Mouse (Mus musculus) hindbrain, embryonic 16.5 days (tissue): ENCODE results near the gene Shq1. TPM values are rescaled to one million over a fixed set of nuclear protein-coding genes. Genes with fewer than 3 reads are reported as not detected.
A peak's percentile ranks its signal among the peaks of the same experiment; 100 is the strongest.

ENCODE experiments used
- ATAC-seq: fragments of 200-750 bp; cut with Nextera tagmentation; 2 replicates; pipeline ENCODE4 v1.8.0; 2017; ENCODE audit warnings: moderate TSS enrichment, moderate library complexity
- H3K27ac ChIP-seq: fragments of 300-500 bp; sonication (generic); 2 replicates; pipeline ENCODE4 v1.5.1; 2014; ENCODE audit warnings: low read depth, mild to moderate bottlenecking, control low read depth, low read length, moderate library complexity
- H3K27me3 ChIP-seq: fragments of 300-500 bp; sonication (generic); replicated peaks from 2 replicates; pipeline ENCODE4 v1.6.1; 2014; ENCODE audit warnings: low read length; ENCODE audit not compliant: control insufficient read depth, insufficient read depth
- H3K36me3 ChIP-seq: fragments of 300-500 bp; sonication (generic); 2 replicates; pipeline ENCODE4 v1.6.1; 2014; ENCODE audit warnings: mild to moderate bottlenecking, low read length, moderate library complexity, mixed read lengths; ENCODE audit not compliant: control insufficient read depth, insufficient read depth
- H3K4me1 ChIP-seq: fragments of 300-500 bp; sonication (generic); 2 replicates; pipeline ENCODE4 v1.6.1; 2014; ENCODE audit warnings: low read depth, low read length; ENCODE audit not compliant: control insufficient read depth, insufficient read depth
- H3K4me2 ChIP-seq: fragments of 300-500 bp; sonication (generic); 2 replicates; pipeline ENCODE4 v1.6.1; 2014; ENCODE audit warnings: mild to moderate bottlenecking, low read length, control low read depth, moderate library complexity
- H3K4me3 ChIP-seq: fragments of 300-500 bp; sonication (generic); 2 replicates; pipeline ENCODE4 v1.5.1; 2014; ENCODE audit warnings: mild to moderate bottlenecking, low read length, control low read depth, moderate library complexity
- H3K9ac ChIP-seq: fragments of 300-500 bp; sonication (generic); 2 replicates; pipeline ENCODE4 v1.6.1; 2014; ENCODE audit warnings: low read depth, mild to moderate bottlenecking, control low read depth, low read length, moderate library complexity
- H3K9me3 ChIP-seq: fragments of 300-500 bp; sonication (generic); 2 replicates; pipeline ENCODE4 v1.6.1; 2014; ENCODE audit warnings: mild to moderate bottlenecking, low read length, moderate library complexity; ENCODE audit not compliant: control insufficient read depth
- WGBS: fragments of 180-500 bp; shearing (Covaris S2); extraction: QIAGEN DNeasy Blood & Tissue Kit; methylation state at CpG from one replicate; pipeline ENCODE4 v1.1.7; 2014; 5-methylcytosine and 5-hydroxymethylcytosine counted together
- polyA plus RNA-seq: library from polyadenylated mRNA; unstranded; fragments of >200 nt; fragmentation: Nextera tagmentation; extraction: Ambion mirVana; gene quantifications from 2 replicates; pipeline ENCODE4 v1.2.1, GENCODE M21; 2015

Gene Shq1
- polyA plus RNA-seq, 1 experiment from 2014 or later: 8.9 TPM

DNA sequence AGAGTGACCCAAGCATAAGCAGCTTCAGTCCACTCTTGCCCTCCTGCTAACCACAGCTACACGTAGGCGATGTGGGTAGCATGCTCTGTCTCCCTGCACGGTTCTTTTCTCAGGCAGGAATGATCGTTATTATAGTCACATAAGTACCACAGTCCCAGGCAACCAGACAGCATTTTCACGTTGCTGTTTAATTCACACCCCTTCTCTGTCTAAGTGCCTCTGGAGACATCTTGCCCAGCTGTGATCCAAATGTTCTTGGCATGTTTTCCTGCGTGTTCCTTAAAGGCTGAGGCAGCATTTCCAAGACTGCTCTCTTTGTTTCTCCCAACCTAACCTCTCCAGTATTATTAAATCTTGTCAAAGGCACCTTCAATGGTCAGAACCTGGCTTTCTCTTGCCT, 67.3 kb downstream of the Shq1 start:
- Histone ChIP-seq H3K9me3 (no peaks in the 10 kb centered on the region), H3K36me3 (no peaks in the 10 kb centered on the region), H3K4me3 (no peak overlapping the region), H3K9ac (no peak overlapping the region), H3K27me3 (no peaks in the 10 kb centered on the region), H3K27ac (no peak overlapping the region), H3K4me1 (no peaks in the 10 kb centered on the region), H3K4me2 (no peak overlapping the region)
- WGBS: 58% methylated on average over 6 of the region's 6 CpGs
- no peak for ATAC-seq

DNA sequence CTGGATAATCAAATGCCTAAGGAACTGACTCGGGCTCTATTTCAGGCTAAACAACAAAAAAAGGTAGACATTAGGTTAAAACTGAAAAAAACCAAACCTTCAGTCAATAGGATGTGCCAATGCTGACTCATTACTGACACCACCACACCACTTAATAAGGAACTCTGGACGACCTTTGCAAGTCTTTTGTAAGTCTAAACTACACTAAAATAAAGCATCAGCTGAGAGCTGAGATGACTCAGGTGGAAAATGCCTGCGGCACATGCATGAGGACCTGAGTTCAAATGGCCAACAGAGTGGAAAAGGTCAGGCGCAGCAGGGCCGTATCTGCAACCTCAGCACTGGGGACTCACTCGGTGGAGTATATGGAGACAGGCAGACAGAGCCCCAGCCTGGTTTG, 69.3 kb downstream of the Shq1 start:
- 88% methylated on average over 6 of the region's 6 CpGs for whole genome bisulfite sequencing
- no peak overlapping the region for H3K9ac ChIP-seq
- H3K36me3 ChIP-seq: no peaks in the 10 kb centered on the region
- no peaks in the 10 kb centered on the region for H3K27me3 ChIP-seq
- no peaks in the 10 kb centered on the region for H3K4me1 ChIP-seq
- H3K27ac ChIP-seq: no peak overlapping the region
- ATAC-seq: no peak
- H3K4me3 ChIP-seq: no peak overlapping the region
- no peaks in the 10 kb centered on the region for H3K9me3 ChIP-seq
- H3K4me2 ChIP-seq: no peak overlapping the region

DNA sequence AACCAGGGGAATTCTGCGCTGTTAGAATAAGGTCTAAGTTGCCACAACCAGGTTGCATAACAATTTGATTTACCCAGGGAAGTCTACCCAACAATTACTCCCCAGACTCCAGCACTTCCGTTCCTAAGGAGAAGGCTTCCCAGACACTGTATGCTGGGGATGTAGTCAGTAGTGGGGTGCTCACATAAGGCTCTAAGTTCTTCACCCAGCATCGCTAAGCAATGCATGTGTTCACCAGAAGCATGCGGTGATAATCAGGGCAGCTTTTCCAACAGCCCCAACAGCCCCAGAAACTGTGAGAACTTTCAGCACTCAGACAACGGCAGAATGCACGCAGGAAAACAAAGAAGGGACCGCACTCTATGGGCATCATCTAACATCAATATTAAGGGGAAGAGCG, 77.1 kb downstream of the Shq1 start:
- Histone ChIP-seq H3K9me3 (no peaks in the 10 kb centered on the region), H3K27ac (no peak overlapping the region), H3K4me1 (no peaks in the 10 kb centered on the region), H3K9ac (no peak overlapping the region), H3K36me3 (no peaks in the 10 kb centered on the region), H3K4me2 (no peak overlapping the region), H3K27me3 (no peaks in the 10 kb centered on the region), H3K4me3 (no peak overlapping the region)
- WGBS: 36% methylated on average over 8 of the region's 8 CpGs
- no peak for ATAC-seq

DNA sequence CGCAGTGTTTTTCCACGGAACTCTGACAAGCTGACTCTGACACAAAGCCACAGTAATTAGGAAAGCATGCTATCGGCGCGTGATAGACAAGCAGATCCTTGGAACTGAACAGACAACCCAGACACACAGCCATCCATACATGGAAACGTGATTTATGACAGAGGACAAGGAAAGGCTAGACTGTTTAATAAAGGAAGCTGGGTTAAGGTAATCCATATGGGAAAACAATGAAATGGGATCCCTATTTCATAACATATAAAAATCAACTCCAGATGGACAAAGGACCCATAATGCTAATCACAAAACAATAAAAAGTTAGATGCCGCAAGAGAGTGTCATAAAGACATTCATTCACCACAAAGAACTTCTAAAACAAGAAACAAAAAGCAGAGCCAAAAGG, 78.0 kb downstream of the Shq1 start:
- no peak for ATAC-seq
- WGBS: 39% methylated on average over 7 of the region's 7 CpGs

DNA sequence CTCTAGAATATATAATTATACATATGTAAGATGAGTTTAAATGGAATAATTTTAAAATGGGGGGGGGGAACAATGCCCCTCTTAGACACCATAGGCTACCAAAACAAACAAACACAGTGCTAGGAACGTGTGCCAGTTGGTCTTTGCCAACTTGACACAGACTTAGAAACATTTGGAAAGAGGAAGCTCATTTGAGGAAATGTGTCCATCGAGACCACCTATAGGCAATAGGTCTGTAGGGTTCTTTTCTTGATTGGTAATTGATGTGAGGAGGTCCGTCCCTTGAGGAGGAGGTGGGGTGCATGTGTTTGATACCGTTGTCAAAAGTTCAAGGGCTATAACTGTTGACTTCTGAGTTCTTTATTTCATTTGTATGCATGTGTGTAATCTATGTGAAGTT, 80.4 kb downstream of the Shq1 start:
- Histone ChIP-seq H3K9ac (no peak overlapping the region), H3K4me1 (no peaks in the 10 kb centered on the region), H3K27ac (no peak overlapping the region), H3K27me3 (no peaks in the 10 kb centered on the region), H3K4me3 (no peak overlapping the region), H3K4me2 (no peak overlapping the region), H3K9me3 (no peaks in the 10 kb centered on the region), H3K36me3 (no peaks in the 10 kb centered on the region)
- no peak for ATAC-seq
- 84% methylated on average over 4 of the region's 4 CpGs for WGBS

More for the DNA sequence above, 78.0 kb downstream of the Shq1 start:
- Histone ChIP-seq H3K27ac (no peak overlapping the region), H3K4me3 (no peak overlapping the region), H3K36me3 (no peaks in the 10 kb centered on the region), H3K4me2 (no peak overlapping the region), H3K27me3 (no peaks in the 10 kb centered on the region), H3K4me1 (no peaks in the 10 kb centered on the region), H3K9me3 (no peaks in the 10 kb centered on the region), H3K9ac (no peak overlapping the region)

DNA sequence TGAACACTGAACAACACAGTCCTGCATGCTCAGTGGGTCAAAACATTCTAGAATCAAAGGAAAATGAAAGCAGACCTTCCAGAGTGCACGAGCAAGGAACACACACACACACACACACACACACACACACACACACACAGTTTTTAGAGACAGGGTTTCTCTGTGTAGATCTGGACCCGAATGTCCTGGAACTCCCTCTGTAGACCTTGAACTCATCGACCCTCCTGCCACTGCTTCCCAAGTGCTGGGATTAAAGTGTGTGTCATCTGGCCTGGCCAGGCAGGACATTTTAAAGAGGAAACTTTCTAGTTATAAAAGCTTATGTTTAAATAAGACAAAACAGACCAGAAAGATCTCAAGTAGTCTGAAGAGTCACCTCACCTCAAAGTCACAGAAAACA, 82.1 kb downstream of the Shq1 start:
- Histone ChIP-seq H3K36me3 (no peaks in the 10 kb centered on the region), H3K9me3 (no peaks in the 10 kb centered on the region), H3K4me1 (no peaks in the 10 kb centered on the region), H3K27me3 (peaks cover 1% of the 10 kb centered on the region; the same call in 1 of the 2 replicates), H3K4me2 (no peak overlapping the region), H3K27ac (no peak overlapping the region), H3K9ac (no peak overlapping the region), H3K4me3 (no peak overlapping the region)
- 74% methylated on average over 3 of the region's 3 CpGs for WGBS
- ATAC-seq: no peak

DNA sequence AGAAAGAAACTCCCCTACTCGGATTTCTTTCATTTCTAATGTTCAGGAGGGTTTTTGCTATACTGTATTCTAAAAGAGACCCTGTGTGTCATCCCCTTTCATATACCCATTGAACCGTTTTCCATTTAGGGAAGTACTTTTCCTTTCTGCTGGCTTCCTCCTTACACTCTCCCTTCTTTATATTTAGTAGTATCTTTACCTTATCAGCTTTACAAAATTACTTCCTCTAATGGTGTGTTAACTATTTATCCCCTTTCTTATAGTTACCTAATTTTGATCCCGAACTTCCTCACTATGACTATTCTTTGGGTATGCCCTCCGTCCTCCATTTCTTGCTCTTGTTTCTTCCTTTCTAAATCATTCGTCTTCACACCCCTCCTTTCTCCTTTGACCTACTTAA, 84.2 kb downstream of the Shq1 start:
- Histone ChIP-seq H3K27me3 (peaks cover 3% of the 10 kb centered on the region; the same call in 1 of the 2 replicates), H3K4me2 (no peak overlapping the region), H3K9me3 (no peaks in the 10 kb centered on the region), H3K9ac (no peak overlapping the region), H3K4me1 (peaks cover 1% of the 10 kb centered on the region; the same call in 1 of the 2 replicates), H3K27ac (no peak overlapping the region), H3K4me3 (no peak overlapping the region), H3K36me3 (no peaks in the 10 kb centered on the region)
- whole genome bisulfite sequencing: 94% methylated on average over 5 of the region's 5 CpGs
- no peak for ATAC-seq

DNA sequence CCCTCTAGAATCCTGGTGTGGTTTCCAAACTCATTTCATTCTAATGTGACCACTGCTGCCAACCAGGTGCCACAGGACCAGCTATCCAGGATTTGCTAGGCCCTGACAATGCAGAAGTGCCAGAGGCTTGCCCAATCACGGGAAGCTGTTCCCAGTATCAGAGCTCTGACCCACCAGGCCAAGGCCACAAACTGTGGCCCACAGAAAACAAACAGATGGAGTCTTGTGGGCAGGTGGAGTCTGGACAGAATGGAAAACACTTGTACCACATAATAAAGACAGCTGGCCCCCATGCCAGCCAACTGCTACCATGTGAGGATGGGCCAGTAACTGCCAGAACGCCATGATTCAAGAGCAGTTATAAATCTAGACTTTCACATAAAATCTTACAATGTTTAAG, 89.0 kb downstream of the Shq1 start:
- H3K4me3 ChIP-seq: no peak overlapping the region
- peaks cover 3% of the 10 kb centered on the region; the same call in 1 of the 2 replicates for H3K27me3 ChIP-seq
- no peaks in the 10 kb centered on the region for H3K36me3 ChIP-seq
- no peak overlapping the region for H3K9ac ChIP-seq
- H3K27ac ChIP-seq: no peak overlapping the region
- no peak for ATAC-seq
- H3K4me1 ChIP-seq: peaks cover 5% of the 10 kb centered on the region; the same call in 1 of the 2 replicates
- 60% methylated on average over 2 of the region's 2 CpGs for WGBS
- no peaks in the 10 kb centered on the region for H3K9me3 ChIP-seq
- H3K4me2 ChIP-seq: no peak overlapping the region

DNA sequence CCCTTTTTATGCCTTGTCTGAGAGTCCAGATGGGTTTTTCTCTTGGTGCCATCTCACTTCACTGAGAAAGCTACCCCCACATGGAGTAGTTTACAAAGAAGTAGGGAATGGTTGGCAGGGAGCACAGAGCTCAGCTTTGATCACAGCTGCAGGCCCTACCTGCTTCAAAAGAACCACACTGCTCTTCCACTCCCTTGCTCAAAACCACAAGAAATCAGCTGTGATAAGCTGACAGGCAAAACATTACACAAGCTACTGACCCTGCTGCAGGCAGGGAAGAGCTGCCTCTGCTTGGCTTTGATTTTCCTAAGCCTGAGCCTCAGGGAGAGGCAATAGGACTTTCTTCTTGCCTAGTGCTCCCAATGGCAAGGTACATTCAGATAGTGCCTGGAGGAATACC, 89.9 kb downstream of the Shq1 start:
- Histone ChIP-seq H3K4me3 (no peak overlapping the region), H3K9ac (peak overlapping the region; percentile 2; the same call in 1 of the 2 replicates), H3K36me3 (no peaks in the 10 kb centered on the region), H3K4me2 (no peak overlapping the region), H3K27ac (no peak overlapping the region), H3K27me3 (peaks cover 3% of the 10 kb centered on the region; the same call in 1 of the 2 replicates), H3K9me3 (no peaks in the 10 kb centered on the region), H3K4me1 (peaks cover 5% of the 10 kb centered on the region; the same call in 1 of the 2 replicates)
- ATAC-seq: no peak; the same call in 1 of the 2 replicates

DNA sequence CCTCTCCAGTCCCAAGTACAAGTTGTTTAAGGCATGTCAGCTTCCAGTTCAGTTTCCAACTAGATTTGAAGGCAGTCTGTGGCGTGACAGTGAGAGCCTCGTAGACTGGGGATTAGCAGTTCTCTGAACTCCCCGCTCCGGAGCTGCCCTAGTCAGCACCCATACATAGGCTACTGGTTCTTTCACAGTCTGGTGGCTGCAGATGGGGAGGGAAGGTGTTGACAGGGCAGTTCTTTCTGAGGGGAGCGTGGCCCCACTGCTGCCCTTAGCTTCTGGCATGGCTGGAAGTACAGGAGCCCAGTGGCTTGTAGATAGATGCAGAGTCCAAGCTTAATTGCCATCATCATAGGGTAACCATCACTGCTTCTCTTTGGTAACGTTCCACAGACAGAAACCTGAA, 93.4 kb downstream of the Shq1 start:
- Histone ChIP-seq H3K4me1 (peaks cover 5% of the 10 kb centered on the region; the same call in 1 of the 2 replicates), H3K4me3 (no peak overlapping the region), H3K36me3 (0 out of 2 replicates have a peak, but pooled peaks cover 2% of the 10 kb centered on the region), H3K27ac (no peak overlapping the region), H3K4me2 (no peak overlapping the region), H3K9ac (no peak overlapping the region), H3K27me3 (no peaks in the 10 kb centered on the region), H3K9me3 (no peaks in the 10 kb centered on the region)
- ATAC-seq: no peak
- WGBS: 92% methylated on average over 6 of the region's 6 CpGs
